8 mouse cellular contexts compared by ENCODE assay signal in the genomic region with DNA sequence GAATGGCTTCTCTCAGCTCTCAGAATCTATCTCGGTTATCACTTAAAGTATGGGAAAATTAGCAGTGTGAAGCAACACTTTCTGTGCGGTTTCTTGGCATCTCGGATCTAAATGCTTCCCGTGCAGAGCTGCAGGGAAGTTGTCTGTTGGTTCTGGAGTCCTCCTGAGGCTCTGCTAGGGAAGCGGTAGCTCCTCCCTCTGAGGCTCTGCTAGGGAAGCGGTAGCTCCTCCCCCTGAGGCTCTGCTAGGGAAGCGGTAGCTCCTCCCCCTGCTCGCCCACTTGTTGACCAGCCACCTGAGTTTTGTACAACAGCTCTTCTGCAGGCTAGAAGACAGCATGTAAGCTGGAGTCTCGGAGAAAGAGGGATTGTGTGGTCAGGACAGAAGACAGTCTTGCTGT. TPM values are rescaled to one million over a fixed set of nuclear protein-coding genes. Genes with fewer than 3 reads are reported as not detected.
DNase-seq lines count a peak whose midpoint lies in the region; ATAC-seq and TF ChIP-seq lines count a peak whose summit lies in the region.

No protein-coding gene starts in this region.

- no peak overlapping the region for H3K27ac ChIP-seq in lung, embryonic 16.5 days (ENCODE audit: low read length)
- no peak overlapping the region for H3K27ac ChIP-seq in thymus, adult 2 months (ENCODE audit: control insufficient read depth, insufficient read depth, low read length)

- H3K36me3 ChIP-seq in lung, embryonic 16.5 days (ENCODE audit: control insufficient read depth, insufficient read depth, low read length), result no peaks in the 10 kb centered on the region
- no peaks in the 10 kb centered on the region for H3K36me3 ChIP-seq in thymus, adult 2 months (ENCODE audit: control insufficient read depth, insufficient read depth, low read length)

- H3K9ac ChIP-seq in lung, embryonic 16.5 days (ENCODE audit: low read length), result no peak overlapping the region

- DNase-seq in gastrocnemius, adult 18-20 months (ENCODE audit: low spot score), result peak; percentile 29
- DNase-seq in gastrocnemius, postnatal 25 days, result no peak
- peak; percentile 23 for DNase-seq in kidney, adult 18-20 months
- DNase-seq in ovary, adult 18-20 months (ENCODE audit: low spot score), result no peak
- no peak for DNase-seq in layer of hippocampus, adult 11-12 months (ENCODE audit: low spot score)
- DNase-seq in thymus, adult 2 months, result no peak

- 21% methylated on average over 9 of the region's 9 CpGs for WGBS in lung, embryonic 16.5 days
- WGBS in thymus, adult 2 months, result 31% methylated on average over 9 of the region's 9 CpGs

- no peak overlapping the region for H3K4me3 ChIP-seq in lung, embryonic 16.5 days (ENCODE audit: low read length)
- H3K4me3 ChIP-seq in thymus, adult 2 months (ENCODE audit: control insufficient read depth, insufficient read depth, low read length), result no peak overlapping the region

- no peaks in the 10 kb centered on the region for H3K9me3 ChIP-seq in lung, embryonic 16.5 days (ENCODE audit: control insufficient read depth, low read length)

- ATAC-seq in erythroid progenitor cell, adult 5-6 weeks (replicated peaks; ENCODE audit: low FRiP score, poor library complexity, severe bottlenecking), result peak; percentile 52; the same call in 1 of the 2 replicates
- peak; percentile 74 for ATAC-seq in lung, embryonic 16.5 days (ENCODE audit: low read depth)

- TF ChIP-seq CTCF in thymus, adult 2 months (IDR thresholded peaks at IDR 0.05; ENCODE audit: borderline replicate concordance, control insufficient read depth, extremely low read depth, insufficient read depth, low read length, poor library complexity), result no peak

- H3K4me1 ChIP-seq in lung, embryonic 16.5 days (replicated peaks; ENCODE audit: control insufficient read depth, insufficient read depth, low read length), result no peaks in the 10 kb centered on the region; the same call in 1 of the 2 replicates
- H3K4me1 ChIP-seq in thymus, adult 2 months (replicated peaks; ENCODE audit: control insufficient read depth, insufficient read depth, low read length), result no peaks in the 10 kb centered on the region

- H3K4me2 ChIP-seq in lung, embryonic 16.5 days (ENCODE audit: low read depth, low read length), result 0 out of 2 replicates have a peak overlapping the region, but pooled peaks have one; percentile 14

- no peak for TF ChIP-seq POLR2A in thymus, adult 2 months (IDR thresholded peaks at IDR 0.05; ENCODE audit: control insufficient read depth, extremely low read depth, insufficient read depth, low read length, poor library complexity)

- H3K27me3 ChIP-seq in lung, embryonic 16.5 days (ENCODE audit: control insufficient read depth, insufficient read depth, low read depth, low read length), result no peaks in the 10 kb centered on the region
- no peaks in the 10 kb centered on the region for H3K27me3 ChIP-seq in thymus, adult 2 months (ENCODE audit: control insufficient read depth, insufficient read depth, low read length)

RNA-seq across cellular contexts. Expression of a gene that starts 20.9 kb away (rescaled TPM):
- 10 to 100 TPM; 30.3 to 32.1 TPM for total RNA-seq in gastrocnemius, adult 18-20 months (2021)
- 10 to 100 TPM; 26.3 to 31.0 TPM for total RNA-seq in gastrocnemius, postnatal 25 days (2021)
- 11.3 and 13.7 TPM in 2 replicates for total RNA-seq in erythroid progenitor cell, adult 5-6 weeks (2015; ENCODE audit: low replicate concordance)
- total RNA-seq in erythroid progenitor cell, adult 5-6 weeks (2017; ENCODE audit: low replicate concordance), result 2.8 and 4.8 TPM in 2 replicates
- polyA plus RNA-seq in lung, embryonic 16.5 days (2015; fragmentation: Nextera tagmentation; extraction: Ambion mirVana), result 32.9 and 37.2 TPM in 2 replicates
- polyA plus RNA-seq in thymus, adult 2 months (2012; rRNA removed), result 15.1 and 18.5 TPM in 2 replicates

Comparison
In these comparisons a context has a peak if more than half of its experiments do, and no peak if none do; other contexts are left out.
1. DNase-seq: peak in gastrocnemius, adult 18-20 months (single experiment) and kidney, adult 18-20 months (single experiment); none in gastrocnemius, postnatal 25 days (single experiment), ovary, adult 18-20 months (single experiment), layer of hippocampus, adult 11-12 months (single experiment) and thymus, adult 2 months (single experiment).